ENCODE assay signal across 9 mouse cellular contexts in the genomic region with DNA sequence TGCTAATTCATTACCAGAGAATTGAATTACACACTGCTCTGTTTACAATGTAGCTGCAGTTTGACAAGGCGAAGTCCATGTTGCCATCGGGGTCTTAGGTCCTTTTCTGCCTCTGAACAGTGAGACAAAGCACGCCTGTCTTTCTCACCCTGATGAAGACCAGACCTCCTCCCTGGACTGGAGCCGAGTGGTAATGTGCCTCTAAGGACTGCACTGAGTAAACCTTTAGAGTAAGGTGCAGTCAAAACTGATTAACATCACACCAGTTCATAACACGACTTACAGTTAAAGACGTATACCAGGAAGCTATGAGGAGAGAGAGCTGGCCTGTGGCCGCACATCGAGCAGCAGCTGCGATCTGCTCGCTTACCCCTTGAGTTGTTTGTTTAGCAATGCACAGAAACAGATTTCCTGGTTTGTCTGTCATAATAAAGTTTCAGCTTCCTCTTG.
DNase-seq lines count a peak whose midpoint lies in the region; ATAC-seq and TF ChIP-seq lines count a peak whose summit lies in the region.
"Had no signal": no experiment of that assay in that cellular context is flagged by ENCODE, and none has a peak within 500 bp of the region (broad histone marks: within the 10 kb centered on the region; RNA-seq: fewer than 3 reads in every experiment).

No protein-coding gene starts in this region.

- peaks cover 11% of the 10 kb centered on the region for H3K4me1 ChIP-seq in heart, embryonic 15.5 days (replicated peaks)
- peaks cover 6% of the 10 kb centered on the region; the same call in 1 of the 2 replicates for H3K4me1 ChIP-seq in lung, postnatal 0 days (ENCODE audit: insufficient read depth, low read depth, low read length)
- peaks cover 7% of the 10 kb centered on the region; the same call in 1 of the 2 replicates for H3K4me1 ChIP-seq in limb, embryonic 15.5 days

- TF ChIP-seq EP300 in lung, postnatal 0 days (IDR thresholded peaks at IDR 0.05), result no peak

- TF ChIP-seq CTCF in lung, postnatal 0 days (IDR thresholded peaks at IDR 0.05), result no peak

- H3K36me3 ChIP-seq in heart, embryonic 15.5 days, result no peaks in the 10 kb centered on the region
- H3K36me3 ChIP-seq in lung, postnatal 0 days (ENCODE audit: insufficient read depth, low read length), result no peaks in the 10 kb centered on the region
- no peaks in the 10 kb centered on the region for H3K36me3 ChIP-seq in limb, embryonic 15.5 days

- no peak overlapping the region for H3K4me3 ChIP-seq in heart, embryonic 15.5 days
- no peak overlapping the region for H3K4me3 ChIP-seq in lung, postnatal 0 days (ENCODE audit: low read depth, low read length)
- no peak overlapping the region for H3K4me3 ChIP-seq in limb, embryonic 15.5 days
- H3K4me3 ChIP-seq: layer of hippocampus, adult 2 months had no signal

- no peak; the same call in 1 of the 2 replicates for ATAC-seq in heart, embryonic 15.5 days (replicated peaks; ENCODE audit: insufficient number of reproducible peaks, insufficient read depth, low FRiP score, low read depth)
- ATAC-seq in lung, postnatal 0 days, result 0 out of 2 replicates have a peak, but pooled peaks have one; percentile 30
- ATAC-seq in limb, embryonic 15.5 days (ENCODE audit: insufficient number of reproducible peaks, low FRiP score, low TSS enrichment, low read depth), result no peak

- 17% methylated on average over 10 of the region's 10 CpGs for WGBS in heart, embryonic 15.5 days
- 6% methylated on average over 10 of the region's 10 CpGs for WGBS in lung, postnatal 0 days
- WGBS in limb, embryonic 15.5 days, result 26% methylated on average over 10 of the region's 10 CpGs

- no peaks in the 10 kb centered on the region for H3K27me3 ChIP-seq in heart, embryonic 15.5 days
- H3K27me3 ChIP-seq in lung, postnatal 0 days (replicated peaks; ENCODE audit: insufficient read depth, low read length), result no peaks in the 10 kb centered on the region
- H3K27me3 ChIP-seq in limb, embryonic 15.5 days, result no peaks in the 10 kb centered on the region

- intact Hi-C loops in heart, postnatal 25 days (cut with DNase I), result no loop called here

- H3K9ac ChIP-seq in heart, embryonic 15.5 days, result no peak overlapping the region
- H3K9ac ChIP-seq in lung, postnatal 0 days (replicated peaks; ENCODE audit: low read depth), result no peak overlapping the region
- H3K9ac ChIP-seq in limb, embryonic 15.5 days, result no peak overlapping the region

- no peak overlapping the region for H3K27ac ChIP-seq in heart, embryonic 15.5 days
- no peak overlapping the region for H3K27ac ChIP-seq in lung, postnatal 0 days (ENCODE audit: low read length)
- peak overlapping the region; percentile 50; the same call in 1 of the 2 replicates for H3K27ac ChIP-seq in limb, embryonic 15.5 days
- H3K27ac ChIP-seq: layer of hippocampus, adult 2 months had no signal

- H3K4me2 ChIP-seq in heart, embryonic 15.5 days, result peak overlapping the region; percentile 26
- peak overlapping the region; percentile 29 for H3K4me2 ChIP-seq in lung, postnatal 0 days (replicated peaks; ENCODE audit: low read depth, low read length)
- H3K4me2 ChIP-seq in limb, embryonic 15.5 days, result 0 out of 2 replicates have a peak overlapping the region, but pooled peaks have one; percentile 10

- DNase-seq in heart, postnatal 25 days (ENCODE audit: low spot score), result no peak
- DNase-seq in lung, postnatal 0 days (ENCODE audit: low spot score), result peak; percentile 32
- no peak for DNase-seq in lung, postnatal 10 days
- no peak for DNase-seq in adrenal gland, adult 8-10 months
- DNase-seq in adrenal gland, postnatal 25 days, result no peak
- no peak for DNase-seq in adrenal gland, postnatal 10 days

- no peaks in the 10 kb centered on the region for H3K9me3 ChIP-seq in heart, embryonic 15.5 days (replicated peaks)
- no peaks in the 10 kb centered on the region for H3K9me3 ChIP-seq in lung, postnatal 0 days (ENCODE audit: low read length)
- no peaks in the 10 kb centered on the region for H3K9me3 ChIP-seq in limb, embryonic 15.5 days
